Mouse (Mus musculus) kidney, adult 8-10 months (tissue): ENCODE data around the gene Wdpcp.

Source experiments
- DNase-seq, 2 experiments: peaks; one replicate each; pipeline ENCODE4 v3.0.0; 2022

The Wdpcp gene

DNA sequence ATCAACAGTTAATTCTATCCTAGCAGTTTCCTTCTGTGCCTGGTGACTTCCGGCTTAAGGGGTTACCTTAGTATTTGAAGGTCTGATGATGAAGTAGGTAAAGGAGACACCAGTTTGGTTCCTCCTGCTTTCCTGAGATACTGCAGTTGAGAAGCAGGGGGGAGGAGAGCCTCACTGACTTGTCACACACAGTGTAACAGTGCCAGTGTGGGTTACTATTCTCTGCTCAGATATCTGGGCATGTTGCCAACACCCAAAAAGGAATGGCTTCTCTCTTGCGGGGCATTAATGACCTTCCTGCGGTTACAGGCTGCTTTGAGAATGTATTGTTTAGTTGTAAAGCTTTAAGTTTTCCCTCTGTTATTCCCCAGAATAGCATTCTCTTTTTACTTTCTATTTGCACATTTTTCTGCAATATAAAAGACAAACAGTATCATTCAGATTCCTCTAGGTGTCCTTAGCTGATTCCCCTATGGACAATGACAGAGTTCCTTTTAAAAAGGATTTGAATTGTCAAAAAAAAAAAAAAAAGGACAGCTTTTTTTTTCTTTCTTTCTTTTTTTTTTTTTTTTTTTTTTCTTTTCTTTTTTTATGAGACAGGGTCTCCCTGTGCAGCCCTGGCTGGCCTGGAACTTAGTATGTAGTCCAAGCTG is 2.5 kb upstream of the Wdpcp start:
- peak; percentile 43 to 49 for DNase-seq

DNA sequence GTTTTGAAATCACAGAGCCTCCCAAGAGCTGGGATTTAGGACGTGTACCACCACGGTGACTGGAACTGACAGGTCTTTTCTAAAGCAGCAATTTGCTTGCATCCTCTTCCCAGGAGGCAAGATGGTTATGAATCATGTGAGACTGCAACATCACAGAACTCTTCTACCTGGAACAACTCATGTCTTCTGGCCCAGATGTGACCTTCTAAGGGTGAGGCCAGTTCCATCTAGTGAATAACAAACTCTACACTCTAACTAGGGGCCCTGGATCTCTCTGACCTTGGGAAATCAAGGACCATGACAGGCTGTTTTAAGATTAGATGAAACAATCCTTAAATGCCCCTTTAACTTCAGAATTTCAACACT is 1.9 kb upstream of the Wdpcp start:
- peak in 1 of 2 experiments; percentile 49 for DNase-seq

DNA sequence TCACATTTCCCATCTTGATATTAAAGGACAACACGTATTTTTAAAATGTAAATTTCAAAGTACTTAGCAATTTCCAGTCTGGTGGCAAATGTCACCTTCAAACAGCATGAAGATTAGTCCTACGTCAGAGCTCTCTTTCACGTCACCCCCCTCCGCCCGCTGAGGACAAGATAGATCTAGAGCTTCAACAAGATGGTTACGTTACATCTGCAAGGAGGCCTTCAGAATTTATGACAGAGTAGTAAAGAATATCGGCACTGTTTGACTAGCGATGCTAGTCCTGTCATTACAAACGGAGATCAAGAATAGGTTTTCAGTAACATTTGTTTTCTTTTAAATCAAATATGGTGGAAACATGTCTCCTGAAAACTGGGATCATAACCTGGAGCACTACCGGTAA is 1.1 kb upstream of the Wdpcp start:
- DNase-seq, result peak; percentile 53 to 55

DNA sequence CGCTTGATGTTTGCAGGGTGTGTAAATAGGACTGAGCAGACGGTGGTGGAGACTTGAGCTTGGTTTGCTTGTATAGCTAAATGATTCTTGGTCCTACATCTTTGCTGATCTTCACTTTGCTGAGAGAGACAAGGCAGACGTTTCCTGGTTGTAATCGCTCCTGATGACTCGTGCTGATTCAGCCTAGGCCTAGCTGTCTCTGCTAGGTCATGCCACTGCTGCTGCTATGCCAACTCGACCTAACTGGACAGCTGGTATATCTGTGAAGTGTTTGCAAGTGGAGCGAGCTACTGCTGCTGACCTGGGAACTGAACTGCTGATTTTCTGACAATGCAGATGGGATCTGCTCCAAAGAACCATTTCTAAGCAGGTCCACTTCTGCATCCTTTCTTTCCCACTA is 9.4 kb downstream of the Wdpcp start:
- no peak for DNase-seq

DNA sequence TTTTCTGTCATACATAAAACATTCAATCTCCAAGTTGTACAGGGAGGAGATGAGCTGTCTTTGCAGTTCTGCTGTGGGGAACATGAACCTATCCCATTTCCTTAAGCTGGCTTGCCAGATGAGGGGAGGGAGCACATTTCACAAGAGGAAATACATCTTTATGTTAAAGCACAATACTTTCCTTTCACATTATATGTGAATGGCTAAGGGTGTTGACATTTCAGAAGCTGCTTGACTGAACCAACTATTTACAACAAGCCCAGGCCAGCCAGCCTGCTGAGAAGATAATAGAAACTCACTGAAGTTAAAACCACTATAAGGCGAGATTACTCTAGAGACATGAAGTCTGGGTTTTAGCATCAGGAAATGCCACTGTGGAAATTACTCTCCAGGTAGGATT is 11.3 kb downstream of the Wdpcp start:
- no peak for DNase-seq

DNA sequence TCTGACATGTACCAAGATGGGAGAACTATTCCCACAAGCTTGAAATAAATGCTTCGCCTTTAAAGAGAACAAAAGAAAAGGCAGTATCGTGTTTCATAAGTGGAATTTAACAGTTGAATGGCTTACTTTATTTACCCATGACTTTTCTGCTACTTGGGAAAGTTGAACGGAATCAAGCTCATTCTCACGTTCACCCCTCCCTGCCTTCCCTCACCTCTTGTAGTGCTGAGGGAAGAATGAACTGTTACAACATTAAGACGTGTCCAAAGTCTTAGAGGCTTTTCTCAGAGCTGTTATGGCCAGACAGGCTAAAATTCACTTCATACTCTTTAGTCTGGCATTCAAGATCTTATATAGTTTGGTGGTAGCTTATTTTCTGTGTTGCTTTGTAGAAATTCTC is 30.5 kb downstream of the Wdpcp start:
- DNase-seq, result no peak

DNA sequence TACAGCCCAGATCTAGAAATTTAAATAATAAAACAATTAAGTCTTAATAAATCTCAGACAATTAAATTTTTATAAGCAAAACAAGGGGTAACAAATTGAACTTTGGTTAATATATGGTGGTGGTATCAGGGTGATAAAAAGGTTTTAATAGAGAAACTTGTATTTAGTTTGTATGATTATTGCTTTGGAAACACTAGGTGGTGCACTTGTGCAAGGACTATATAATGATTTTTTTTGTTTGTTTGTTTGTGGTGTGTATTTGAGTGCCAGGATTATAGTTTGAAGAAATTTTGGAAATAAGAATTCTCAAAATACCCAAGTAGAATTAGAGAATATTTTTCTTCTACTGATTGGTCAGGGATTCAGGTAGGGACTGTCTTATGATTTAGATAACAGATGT is 43.9 kb downstream of the Wdpcp start:
- no peak for DNase-seq

DNA sequence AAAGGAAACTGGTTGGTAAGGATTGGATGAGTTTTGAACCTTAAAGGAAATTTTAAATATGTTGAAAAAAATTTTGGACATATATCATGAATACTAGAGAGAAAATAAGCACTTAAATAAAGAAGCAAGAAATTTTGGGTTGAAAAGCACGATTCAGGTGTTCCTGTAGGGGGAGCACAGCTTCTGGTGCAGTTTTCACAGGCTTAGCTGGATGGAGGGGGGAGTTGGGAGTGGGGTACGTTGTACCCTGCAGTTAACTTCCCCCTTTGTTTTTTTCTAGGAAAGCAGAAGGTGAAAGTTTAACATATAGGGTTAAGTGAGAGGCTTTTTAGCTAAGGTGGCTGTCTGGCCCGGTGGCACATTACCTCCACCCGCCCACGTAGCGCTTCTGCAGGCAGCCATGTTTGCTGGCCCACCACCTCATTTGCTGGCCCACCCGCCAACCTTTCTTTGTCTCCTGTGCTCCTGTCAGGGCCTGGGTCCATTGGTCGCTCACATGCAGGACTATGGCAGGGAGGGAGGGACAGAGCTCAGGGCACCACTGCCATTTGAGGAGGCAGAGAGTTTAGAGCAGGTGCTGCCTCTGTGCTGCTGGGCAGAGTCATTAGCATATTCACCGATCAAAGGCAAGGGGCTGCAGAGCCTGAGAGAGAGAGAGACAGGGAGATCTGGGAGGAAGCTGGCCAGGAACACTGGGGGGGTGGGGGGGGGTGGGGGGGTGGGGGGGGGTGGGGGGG is 62.3 kb downstream of the Wdpcp start:
- DNase-seq, result no peak

DNA sequence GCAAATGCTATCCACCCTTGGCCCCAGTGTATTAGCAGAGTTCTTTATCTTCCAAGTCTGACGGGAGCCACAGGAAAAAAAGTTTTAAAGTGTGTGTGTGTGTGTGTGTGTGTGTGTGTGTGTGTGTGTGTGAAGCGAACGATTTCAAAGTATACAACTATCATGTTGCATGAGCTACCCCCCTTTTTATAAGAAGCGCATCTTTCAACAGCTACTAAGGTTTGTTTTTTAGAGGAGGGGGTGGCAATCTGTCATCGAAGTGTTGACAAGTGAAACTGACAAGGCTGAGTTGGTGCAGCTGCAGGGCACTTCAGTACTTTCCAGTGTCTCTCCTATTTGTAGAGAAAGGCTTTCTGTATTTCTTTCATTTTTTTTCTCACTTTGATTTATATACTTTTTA is 66.3 kb downstream of the Wdpcp start:
- DNase-seq, result no peak

DNA sequence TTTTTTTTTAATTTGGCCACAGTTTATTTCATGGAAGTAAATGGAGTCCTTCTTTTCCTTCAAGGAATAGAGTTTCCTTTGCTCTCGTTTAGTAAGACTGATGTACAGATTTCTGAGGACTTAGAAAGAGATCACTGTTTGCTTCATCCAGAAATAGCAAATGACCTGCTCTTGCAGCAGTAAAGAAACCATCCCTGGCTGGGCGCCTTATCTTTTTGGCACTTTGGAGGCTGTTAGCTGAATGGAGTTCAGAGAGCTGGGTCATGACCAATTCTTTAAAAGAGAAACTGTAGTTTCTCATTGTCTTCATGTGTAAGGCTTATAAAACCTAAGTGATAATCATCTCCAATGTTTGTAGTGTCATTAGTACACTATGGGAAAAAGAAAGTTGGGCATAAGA is 67.5 kb downstream of the Wdpcp start:
- no peak for DNase-seq

DNA sequence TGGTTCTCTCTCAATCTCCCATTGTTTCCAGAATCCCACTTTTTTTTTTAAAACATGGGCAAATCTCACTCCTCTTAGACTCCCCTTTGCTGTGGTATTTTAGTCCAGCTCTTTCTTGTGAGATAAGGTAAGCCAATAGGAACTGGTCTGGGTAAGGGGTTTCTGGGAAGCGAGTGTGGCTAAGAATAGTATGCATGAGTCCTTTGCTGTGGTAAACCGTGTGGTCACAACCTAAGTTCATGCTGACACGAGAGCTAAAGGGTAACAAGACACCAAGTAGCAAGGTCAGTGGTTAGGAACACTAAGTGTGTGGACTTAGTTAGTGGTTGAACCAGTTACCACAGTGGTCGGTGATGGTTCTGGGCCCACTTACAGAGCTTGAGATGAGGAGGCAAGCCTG is 72.2 kb downstream of the Wdpcp start:
- no peak for DNase-seq

DNA sequence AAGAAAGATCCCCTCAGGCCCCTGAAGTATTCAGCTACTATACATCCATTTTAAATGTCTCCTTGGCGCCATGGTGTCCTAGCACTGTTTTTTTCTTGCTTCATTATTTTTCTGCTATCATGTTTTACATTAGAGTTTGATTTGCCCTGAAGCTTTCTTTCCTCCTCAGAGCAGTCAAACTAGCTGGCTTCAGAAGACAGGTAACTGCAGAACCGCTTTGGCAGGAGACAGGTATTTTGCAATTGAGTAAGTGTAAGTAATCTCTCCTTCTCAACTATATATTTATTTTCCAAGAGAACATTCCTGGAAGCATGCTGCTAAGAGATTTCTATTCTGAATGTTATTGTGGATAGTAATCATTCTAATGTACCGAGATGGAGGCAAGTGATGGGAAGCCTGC is 74.1 kb downstream of the Wdpcp start:
- no peak for DNase-seq

DNA sequence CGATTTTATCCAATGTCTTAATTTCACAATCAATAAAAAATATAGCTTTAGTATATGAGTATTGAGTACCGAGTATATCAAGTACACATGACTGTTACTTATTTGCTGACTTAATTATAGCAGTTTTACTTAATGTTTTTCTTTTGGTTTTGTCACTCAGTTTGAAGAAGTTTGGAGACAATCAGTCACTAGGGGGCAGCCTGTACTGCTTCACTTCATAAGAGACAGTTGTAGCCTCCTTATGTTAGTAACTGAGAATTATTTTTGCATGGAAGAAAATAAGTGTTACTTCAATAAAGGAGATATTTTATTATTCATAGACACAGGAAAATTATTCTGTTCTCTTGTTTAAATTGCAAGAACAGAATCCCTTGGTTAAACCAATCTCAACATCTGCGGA is 87.0 kb downstream of the Wdpcp start:
- DNase-seq, result peak in 1 of 2 experiments; percentile 18

DNA sequence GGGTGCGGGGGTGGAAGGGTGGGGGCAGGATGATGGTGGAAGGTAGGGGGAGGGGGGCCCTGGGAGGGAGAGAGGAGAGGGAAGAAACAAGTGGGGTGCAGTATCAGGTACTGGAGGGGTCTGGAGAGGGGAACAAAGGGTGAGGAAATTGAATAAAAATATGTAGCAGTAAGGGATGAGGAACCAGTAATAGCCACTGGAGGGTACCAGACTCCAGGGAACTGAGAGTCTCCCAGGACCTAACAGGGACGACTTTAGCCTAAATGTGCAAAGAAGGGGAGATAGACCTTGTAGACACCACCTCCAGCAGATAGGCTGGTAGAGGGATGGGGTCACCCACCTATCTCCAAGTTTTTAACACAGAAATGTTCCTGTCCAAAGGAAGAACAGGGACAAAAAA is 105.0 kb downstream of the Wdpcp start:
- DNase-seq, result no peak

DNA sequence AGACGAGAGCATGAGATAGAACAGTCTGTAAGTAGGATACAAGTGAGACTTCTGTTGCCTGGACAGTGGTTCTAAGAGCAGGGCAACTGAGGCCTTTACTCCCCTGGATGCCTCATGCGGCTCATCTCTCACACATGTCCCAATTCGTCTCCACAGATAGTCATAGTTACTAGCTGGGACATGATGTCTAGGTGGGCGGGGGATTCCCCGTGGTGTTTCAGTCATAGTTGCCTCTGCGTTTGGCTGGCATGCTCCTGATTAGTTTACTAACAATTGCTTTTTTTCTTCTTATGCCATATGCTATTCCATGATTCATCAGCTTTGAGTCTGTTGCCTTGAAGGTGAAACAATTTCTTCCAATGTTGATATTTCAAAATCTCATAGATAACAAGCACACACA is 116.4 kb downstream of the Wdpcp start:
- no peak for DNase-seq

DNA sequence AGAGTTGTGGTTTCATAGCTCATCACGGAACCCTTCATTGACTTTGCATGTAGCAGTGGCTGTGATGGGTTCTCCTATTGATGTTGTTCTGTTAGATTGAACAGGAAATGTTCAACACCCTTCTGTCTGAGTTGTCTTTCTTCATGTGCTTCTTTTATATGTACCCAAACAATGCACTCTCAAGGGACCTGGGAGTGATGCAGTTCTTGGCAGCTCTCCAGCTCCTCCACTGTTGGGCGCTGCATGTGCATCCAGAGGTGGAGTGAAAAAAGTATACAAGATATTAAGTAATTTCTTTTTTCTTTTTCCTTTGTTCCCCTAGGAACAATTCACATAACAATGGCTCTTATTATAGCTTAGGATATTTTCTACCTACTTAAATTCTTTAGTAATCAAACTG is 118.7 kb downstream of the Wdpcp start:
- no peak for DNase-seq

DNA sequence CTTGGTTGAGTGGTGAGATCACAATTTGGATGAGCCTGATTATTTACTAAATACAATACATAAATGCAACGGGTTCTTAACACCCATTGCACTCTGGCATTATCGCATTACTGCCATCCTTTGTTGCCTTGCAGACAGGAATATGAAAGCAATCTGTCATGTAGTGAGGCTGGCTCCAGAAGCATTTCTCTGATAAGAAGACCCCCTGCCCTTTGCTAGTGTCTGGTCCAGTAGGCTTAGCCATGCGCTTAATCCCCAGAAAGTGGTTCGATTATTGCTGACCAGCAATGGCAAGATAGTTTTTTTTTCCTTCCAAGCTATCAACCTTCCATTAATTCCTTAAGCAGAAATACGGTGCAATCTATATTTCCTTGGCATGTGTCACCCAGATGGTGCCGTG is 122.1 kb downstream of the Wdpcp start:
- no peak for DNase-seq

DNA sequence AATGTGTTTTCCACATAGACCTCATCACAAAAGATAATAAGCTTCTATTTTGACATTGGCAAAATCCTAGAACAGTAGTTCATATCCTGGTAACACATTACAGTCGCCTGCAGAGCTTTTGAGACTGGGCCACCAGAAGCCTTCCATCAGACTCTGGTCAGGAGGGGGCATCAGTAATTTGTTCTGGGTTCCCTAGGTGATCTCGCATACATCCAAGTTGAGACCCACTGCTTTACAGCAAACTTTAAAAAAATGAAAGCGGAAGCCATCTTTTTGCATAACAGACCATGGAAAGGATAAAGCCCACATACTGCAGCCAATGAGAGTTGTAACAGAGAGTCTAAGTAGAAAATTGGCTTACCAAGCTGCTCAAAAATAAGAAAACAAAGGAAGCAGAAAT is 125.6 kb downstream of the Wdpcp start:
- DNase-seq, result no peak

DNA sequence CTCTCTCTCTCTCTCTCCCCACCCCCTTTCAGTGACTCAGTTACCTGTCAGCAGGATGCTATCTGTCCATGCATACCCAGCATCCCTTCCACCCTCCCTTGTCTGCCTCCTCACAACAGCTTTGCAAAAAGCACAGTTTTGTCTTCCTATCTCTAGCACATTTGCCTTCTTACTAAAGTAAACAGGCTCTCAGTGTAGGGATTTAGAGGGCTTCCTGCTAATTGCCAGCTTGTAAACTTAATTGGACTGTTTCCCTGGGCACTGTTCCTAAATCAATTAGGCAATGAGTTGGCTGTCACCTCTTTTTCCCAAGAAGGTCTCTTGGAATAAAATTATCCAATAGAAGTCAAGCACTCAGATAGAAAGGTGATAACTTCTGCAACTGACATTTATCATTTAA is 141.5 kb downstream of the Wdpcp start:
- DNase-seq, result no peak

DNA sequence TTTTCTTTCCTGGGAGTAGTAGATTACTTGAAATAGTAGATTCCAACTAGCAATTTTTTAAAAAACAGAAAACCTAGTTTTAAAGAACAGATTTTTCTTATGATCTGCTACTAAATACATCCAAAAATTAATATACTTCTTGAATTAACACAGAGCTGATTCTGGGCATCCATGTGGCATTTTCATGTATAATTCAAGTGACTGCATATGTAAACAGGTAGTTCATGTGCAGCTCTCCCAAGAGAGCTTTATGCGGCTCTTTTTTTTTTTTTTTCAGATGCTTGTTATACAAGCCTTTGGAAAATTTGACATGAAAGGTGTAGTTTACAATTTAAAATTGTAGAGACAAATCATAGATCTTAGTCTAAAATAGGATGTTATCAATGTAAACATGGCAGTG is 142.0 kb downstream of the Wdpcp start:
- no peak for DNase-seq

DNA sequence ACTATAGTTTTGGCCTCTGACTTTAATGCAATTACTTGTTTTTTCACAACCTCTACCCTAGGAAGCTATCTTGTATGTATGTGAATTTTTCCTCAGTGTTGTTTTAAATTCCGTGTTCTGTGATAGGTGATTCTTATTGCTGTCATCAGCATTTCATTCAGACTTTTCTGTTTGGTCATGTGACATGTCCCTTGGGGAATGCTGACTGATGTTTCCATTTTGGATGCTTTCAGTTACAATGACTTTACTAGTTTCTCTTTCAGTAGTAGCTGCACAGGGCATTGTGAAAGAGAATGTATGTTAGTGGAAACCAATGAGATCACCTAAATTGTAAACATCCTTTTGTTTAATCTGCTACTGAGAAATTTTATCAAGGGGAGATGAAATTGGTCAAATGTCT is 154.3 kb downstream of the Wdpcp start:
- no peak for DNase-seq

DNA sequence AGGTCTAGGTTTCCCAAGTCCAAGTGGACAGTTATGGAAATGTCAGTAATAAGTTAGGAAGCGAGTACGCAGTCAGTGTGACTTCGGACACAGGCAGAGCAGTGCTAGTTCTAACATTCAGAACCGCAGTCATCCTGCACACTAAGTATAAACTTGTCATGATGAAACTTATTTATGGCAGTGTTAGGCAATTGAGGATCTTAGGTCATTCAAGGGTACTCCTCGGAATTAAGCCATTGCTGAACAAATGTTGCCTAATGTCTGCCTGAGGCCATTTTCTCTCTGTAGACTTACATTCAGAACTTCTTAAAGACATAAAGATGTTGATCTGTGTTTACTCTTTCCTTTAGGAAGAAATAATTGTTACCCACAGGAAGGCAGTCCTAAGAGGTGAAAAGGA is 157.0 kb downstream of the Wdpcp start:
- DNase-seq, result no peak

DNA sequence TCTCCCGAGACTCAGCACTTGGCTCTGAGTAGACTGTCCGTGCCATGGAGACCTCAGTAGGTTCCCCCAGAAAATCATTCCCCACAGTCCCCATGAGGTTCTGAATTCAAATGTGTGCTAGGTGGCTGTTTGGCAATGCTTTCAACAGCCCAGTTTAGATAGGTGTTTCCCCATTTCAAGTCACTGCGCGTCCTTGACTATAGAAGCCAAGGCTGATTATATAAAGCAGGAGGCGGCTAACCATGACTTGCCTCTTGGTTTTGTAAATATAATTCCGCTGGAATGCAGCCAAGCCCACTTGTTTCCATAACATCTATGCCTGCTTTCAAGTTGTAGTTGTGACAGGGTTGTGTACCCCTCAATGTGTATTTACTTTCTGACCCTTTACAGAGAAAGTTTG is 157.9 kb downstream of the Wdpcp start:
- peak in 1 of 2 experiments; percentile 32 for DNase-seq

DNA sequence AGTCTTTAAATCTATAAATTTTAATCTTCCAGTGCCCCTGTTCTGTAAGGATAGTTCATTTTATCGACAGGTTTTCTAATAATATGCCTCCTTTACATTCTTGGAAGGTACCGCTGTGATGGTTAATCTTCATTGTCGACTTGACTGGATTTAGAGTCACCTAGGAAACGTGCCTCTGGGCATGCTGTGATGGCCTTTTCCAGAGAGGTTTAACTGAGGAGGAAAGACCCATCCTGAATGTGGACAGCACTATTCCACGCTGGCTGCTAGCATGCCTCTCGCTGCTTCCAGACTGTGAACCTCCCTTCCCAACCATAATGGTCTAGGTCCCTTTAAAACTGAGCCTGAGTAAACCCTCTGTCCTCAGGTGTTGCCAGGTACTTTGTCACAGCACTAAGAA is 163.2 kb downstream of the Wdpcp start:
- DNase-seq, result no peak

DNA sequence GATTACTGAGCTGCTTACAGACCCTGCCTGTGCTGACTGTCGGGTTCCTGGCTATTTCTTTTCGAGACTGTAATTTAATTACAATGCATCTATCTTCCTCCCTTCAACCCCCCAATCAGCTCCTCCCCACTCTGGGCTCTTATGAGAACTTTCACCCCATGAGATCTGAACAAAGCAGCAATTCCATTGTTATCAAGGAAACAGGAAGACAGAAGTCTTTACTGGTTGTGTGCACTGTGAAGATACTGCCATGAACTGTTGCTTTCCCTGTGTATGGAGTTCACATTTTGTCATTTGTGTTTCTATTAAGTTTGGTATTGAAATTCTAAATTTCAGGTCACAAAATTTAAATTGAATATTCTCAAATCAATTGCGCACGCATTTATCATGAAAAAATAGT is 177.5 kb downstream of the Wdpcp start:
- no peak for DNase-seq
